Mouse (Mus musculus): ENCODE measurements around the gene Ube2d3. TPM values are rescaled to one million over a fixed set of nuclear protein-coding genes. Genes with fewer than 3 reads are reported as not detected.

Ube2d3 gene
- total and polyA plus RNA-seq, 2 experiments = 210 to 243 TPM

DNA sequence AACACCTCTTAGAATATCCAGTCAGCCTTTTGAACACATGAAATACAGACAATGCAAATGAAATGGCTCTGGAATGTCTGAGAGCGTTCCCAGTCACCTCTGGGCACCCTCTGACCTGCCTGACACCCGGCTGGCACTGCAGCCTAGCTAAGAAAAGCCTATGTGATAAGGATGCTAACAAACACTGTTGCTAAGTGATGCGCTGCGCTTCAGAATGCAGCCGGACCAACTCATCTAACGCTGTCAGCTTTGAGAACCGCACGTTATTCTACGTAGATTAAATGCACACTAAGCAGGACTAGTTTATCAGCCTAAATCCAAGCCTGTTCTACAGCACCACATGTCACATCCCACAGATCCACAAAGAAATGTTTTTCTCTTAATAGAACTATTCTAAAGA lies 26.1 kb upstream of the Ube2d3 start:
- peaks cover 16% of the 10 kb centered on the region; the same call in 1 of the 2 replicates for H3K79me2 ChIP-seq (ENCODE audit: control insufficient read depth, insufficient read depth, low read length)
- DNase-seq (ENCODE audit: extremely low read depth, low read depth, low spot score) = no peak
- H3K4me1 ChIP-seq (ENCODE audit: control insufficient read depth, insufficient read depth, low read length) = no peaks in the 10 kb centered on the region
- WGBS = 53% methylated on average over 9 of the region's 9 CpGs
- H3K27me3 ChIP-seq (ENCODE audit: control insufficient read depth, insufficient read depth, low read length) = no peaks in the 10 kb centered on the region
- no peak overlapping the region for H3K4me3 ChIP-seq (ENCODE audit: insufficient read depth, low read depth, low read length)
- H3K27ac ChIP-seq (replicated peaks; ENCODE audit: insufficient read depth, low read depth, low read length) = no peak overlapping the region
- TF ChIP-seq POLR2A (IDR thresholded peaks at IDR 0.05; ENCODE audit: extremely low read depth, insufficient read depth, low read length) = no peak
- TF ChIP-seq CTCF (IDR thresholded peaks at IDR 0.05; ENCODE audit: low read depth, low read length) = no peak
- peaks cover 6% of the 10 kb centered on the region; the same call in 1 of the 2 replicates for H3K36me3 ChIP-seq (ENCODE audit: control insufficient read depth, insufficient read depth, low read length)
- H3K9ac ChIP-seq (ENCODE audit: low read depth, low read length) = no peak overlapping the region

DNA sequence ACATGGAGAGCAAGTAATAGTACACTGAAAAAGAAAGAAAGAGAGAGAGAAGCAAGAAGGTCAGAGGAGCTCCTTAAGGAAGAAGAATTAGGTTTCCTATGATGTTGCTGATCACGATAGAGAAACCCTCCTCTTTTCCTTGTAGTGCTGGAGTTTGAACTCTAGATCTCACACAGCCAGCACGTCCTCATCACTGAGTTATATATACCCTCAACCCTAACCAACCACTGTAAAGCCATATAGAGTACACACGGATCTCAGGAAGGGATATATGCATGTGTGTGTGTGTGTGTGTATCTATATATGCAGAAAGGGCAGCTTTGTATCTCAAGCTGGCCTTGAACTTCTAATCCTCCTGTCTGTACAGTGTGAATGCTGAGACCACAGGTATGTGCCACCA lies 20.7 kb upstream of the Ube2d3 start:
- peaks cover 2% of the 10 kb centered on the region; the same call in 1 of the 2 replicates for H3K4me1 ChIP-seq (ENCODE audit: control insufficient read depth, insufficient read depth, low read length)
- no peaks in the 10 kb centered on the region for H3K36me3 ChIP-seq (ENCODE audit: control insufficient read depth, insufficient read depth, low read length)
- WGBS = 74% methylated on average over 3 of the region's 3 CpGs
- DNase-seq (ENCODE audit: extremely low read depth, low read depth, low spot score) = no peak
- no peak overlapping the region for H3K9ac ChIP-seq (ENCODE audit: low read depth, low read length)
- no peak overlapping the region for H3K4me3 ChIP-seq (ENCODE audit: insufficient read depth, low read depth, low read length)
- H3K27me3 ChIP-seq (ENCODE audit: control insufficient read depth, insufficient read depth, low read length) = no peaks in the 10 kb centered on the region
- H3K27ac ChIP-seq (replicated peaks; ENCODE audit: insufficient read depth, low read depth, low read length) = no peak overlapping the region
- H3K79me2 ChIP-seq (ENCODE audit: control insufficient read depth, insufficient read depth, low read length) = peaks cover 28% of the 10 kb centered on the region; the same call in 1 of the 2 replicates
- TF ChIP-seq CTCF (IDR thresholded peaks at IDR 0.05; ENCODE audit: low read depth, low read length) (no peak), POLR2A (IDR thresholded peaks at IDR 0.05; ENCODE audit: extremely low read depth, insufficient read depth, low read length) (no peak)

DNA sequence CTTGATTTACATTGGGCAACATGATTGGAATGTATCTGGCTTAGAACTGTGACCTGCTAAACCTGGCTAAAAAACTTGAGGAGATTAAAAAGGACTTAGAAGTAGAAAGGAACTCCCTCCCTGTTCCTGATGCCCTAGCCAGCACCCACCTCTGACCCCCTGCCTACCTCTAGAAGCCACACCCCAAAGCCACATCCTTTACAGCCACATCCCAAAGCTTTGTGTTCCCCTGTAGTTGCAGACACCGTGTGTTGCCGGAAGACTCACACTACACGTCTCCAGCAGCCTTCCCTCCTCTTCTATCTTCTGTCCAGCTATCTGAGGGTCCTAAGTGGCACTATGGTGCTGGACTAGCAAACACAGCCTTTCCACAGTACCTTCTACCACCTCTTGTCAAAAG lies 20.1 kb upstream of the Ube2d3 start:
- no peak for DNase-seq (ENCODE audit: extremely low read depth, low read depth, low spot score)
- H3K4me1 ChIP-seq (ENCODE audit: control insufficient read depth, insufficient read depth, low read length) = peaks cover 4% of the 10 kb centered on the region; the same call in 1 of the 2 replicates
- TF ChIP-seq POLR2A (IDR thresholded peaks at IDR 0.05; ENCODE audit: extremely low read depth, insufficient read depth, low read length) (no peak), CTCF (IDR thresholded peaks at IDR 0.05; ENCODE audit: low read depth, low read length) (no peak)
- peaks cover 25% of the 10 kb centered on the region; the same call in 1 of the 2 replicates for H3K79me2 ChIP-seq (ENCODE audit: control insufficient read depth, insufficient read depth, low read length)
- no peak overlapping the region for H3K4me3 ChIP-seq (ENCODE audit: insufficient read depth, low read depth, low read length)
- no peaks in the 10 kb centered on the region for H3K27me3 ChIP-seq (ENCODE audit: control insufficient read depth, insufficient read depth, low read length)
- H3K27ac ChIP-seq (replicated peaks; ENCODE audit: insufficient read depth, low read depth, low read length) = no peak overlapping the region
- 92% methylated on average over 3 of the region's 3 CpGs for whole genome bisulfite sequencing
- no peaks in the 10 kb centered on the region for H3K36me3 ChIP-seq (ENCODE audit: control insufficient read depth, insufficient read depth, low read length)
- no peak overlapping the region for H3K9ac ChIP-seq (ENCODE audit: low read depth, low read length)

DNA sequence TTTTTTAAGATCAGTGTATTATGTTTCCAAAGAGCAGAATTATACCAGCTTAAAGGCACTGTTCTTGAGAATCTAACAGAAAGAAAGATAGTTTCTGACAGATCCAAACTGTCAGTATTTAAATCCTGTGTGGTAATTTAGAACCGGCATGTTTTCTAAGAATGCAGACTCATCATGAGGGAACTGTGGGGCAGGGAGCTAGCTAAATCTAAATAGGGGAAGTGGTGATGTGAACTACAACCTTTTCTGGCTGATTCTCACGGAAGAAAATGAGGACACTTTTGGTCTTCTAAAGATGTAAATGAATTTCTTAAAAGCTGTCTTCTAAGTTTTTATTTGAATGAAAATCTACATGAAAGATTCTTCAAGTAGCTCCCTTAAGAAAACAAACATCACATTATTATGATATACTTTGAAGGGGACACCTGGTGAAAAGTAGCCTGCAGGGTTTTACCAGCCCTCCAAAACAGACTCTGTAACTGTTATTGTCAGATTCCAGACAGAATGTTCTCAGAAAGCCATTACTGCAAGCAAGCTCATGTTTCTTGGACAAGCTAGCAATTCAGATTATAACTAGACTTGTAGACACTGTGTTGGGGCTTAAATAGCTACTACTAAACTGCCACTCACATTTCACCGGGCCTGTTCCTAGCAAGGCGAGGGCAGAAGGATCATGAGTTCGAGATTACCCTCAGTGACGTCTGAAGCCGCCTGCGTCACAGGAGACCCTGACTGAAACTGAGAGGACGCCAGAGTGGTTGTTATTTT lies 17.2 kb upstream of the Ube2d3 start:
- DNase-seq (ENCODE audit: extremely low read depth, low read depth, low spot score) = no peak
- Histone ChIP-seq H3K4me3 (ENCODE audit: insufficient read depth, low read depth, low read length) (no peak overlapping the region), H3K4me1 (ENCODE audit: control insufficient read depth, insufficient read depth, low read length) (peaks cover 4% of the 10 kb centered on the region; the same call in 1 of the 2 replicates), H3K9ac (ENCODE audit: low read depth, low read length) (no peak overlapping the region), H3K36me3 (ENCODE audit: control insufficient read depth, insufficient read depth, low read length) (no peaks in the 10 kb centered on the region), H3K27ac (replicated peaks; ENCODE audit: insufficient read depth, low read depth, low read length) (no peak overlapping the region), H3K79me2 (ENCODE audit: control insufficient read depth, insufficient read depth, low read length) (peaks cover 20% of the 10 kb centered on the region; the same call in 1 of the 2 replicates), H3K27me3 (ENCODE audit: control insufficient read depth, insufficient read depth, low read length) (no peaks in the 10 kb centered on the region)
- WGBS = 85% methylated on average over 9 of the region's 9 CpGs
- TF ChIP-seq CTCF (IDR thresholded peaks at IDR 0.05; ENCODE audit: low read depth, low read length) = no peak
- no peak for TF ChIP-seq POLR2A (IDR thresholded peaks at IDR 0.05; ENCODE audit: extremely low read depth, insufficient read depth, low read length)

GRCm38 (mm10) chr3:135421310-135421594 lies 16.7 kb upstream of the Ube2d3 start:
- Histone ChIP-seq H3K4me3 (ENCODE audit: insufficient read depth, low read depth, low read length) (no peak overlapping the region), H3K4me1 (ENCODE audit: control insufficient read depth, insufficient read depth, low read length) (peaks cover 4% of the 10 kb centered on the region; the same call in 1 of the 2 replicates), H3K27me3 (ENCODE audit: control insufficient read depth, insufficient read depth, low read length) (no peaks in the 10 kb centered on the region), H3K27ac (replicated peaks; ENCODE audit: insufficient read depth, low read depth, low read length) (no peak overlapping the region), H3K79me2 (ENCODE audit: control insufficient read depth, insufficient read depth, low read length) (peaks cover 17% of the 10 kb centered on the region; the same call in 1 of the 2 replicates), H3K9ac (ENCODE audit: low read depth, low read length) (no peak overlapping the region), H3K36me3 (ENCODE audit: control insufficient read depth, insufficient read depth, low read length) (no peaks in the 10 kb centered on the region)
- TF ChIP-seq POLR2A (IDR thresholded peaks at IDR 0.05; ENCODE audit: extremely low read depth, insufficient read depth, low read length) = no peak
- TF ChIP-seq CTCF (IDR thresholded peaks at IDR 0.05; ENCODE audit: low read depth, low read length) = no peak
- DNase-seq (ENCODE audit: extremely low read depth, low read depth, low spot score) = no peak

GRCm38 (mm10) chr3:135422232-135422855 lies 15.6 kb upstream of the Ube2d3 start:
- H3K79me2 ChIP-seq (ENCODE audit: control insufficient read depth, insufficient read depth, low read length) = peaks cover 10% of the 10 kb centered on the region; the same call in 1 of the 2 replicates
- TF ChIP-seq POLR2A (IDR thresholded peaks at IDR 0.05; ENCODE audit: extremely low read depth, insufficient read depth, low read length) (no peak), CTCF (IDR thresholded peaks at IDR 0.05; ENCODE audit: low read depth, low read length) (no peak)
- peaks cover 4% of the 10 kb centered on the region; the same call in 1 of the 2 replicates for H3K4me1 ChIP-seq (ENCODE audit: control insufficient read depth, insufficient read depth, low read length)
- DNase-seq (ENCODE audit: extremely low read depth, low read depth, low spot score) = no peak
- H3K4me3 ChIP-seq (ENCODE audit: insufficient read depth, low read depth, low read length) = peak overlapping the region; percentile 72
- H3K9ac ChIP-seq (ENCODE audit: low read depth, low read length) = peak overlapping the region; percentile 83
- 5% methylated on average over 8 of the region's 8 CpGs for WGBS
- peak overlapping the region; percentile 75 for H3K27ac ChIP-seq (replicated peaks; ENCODE audit: insufficient read depth, low read depth, low read length)
- H3K36me3 ChIP-seq (ENCODE audit: control insufficient read depth, insufficient read depth, low read length) = no peaks in the 10 kb centered on the region
- H3K27me3 ChIP-seq (ENCODE audit: control insufficient read depth, insufficient read depth, low read length) = no peaks in the 10 kb centered on the region
